Mouse (Mus musculus) T-helper 17 cell (primary cell): ENCODE measurements around the gene Prpsap1.

ENCODE experiments used
- in situ Hi-C, 2 experiments: fragments of 300-600 bp; cut with MboI, MseI; formaldehyde crosslinking; loops; 1 replicate in 1 of 2; 2 replicates in 1 of 2; pipeline ENCODE4 v1.15.1; 2025; ENCODE audit warnings: high pct_unique_total_duplicates in 2 of 2

Prpsap1 gene

DNA sequence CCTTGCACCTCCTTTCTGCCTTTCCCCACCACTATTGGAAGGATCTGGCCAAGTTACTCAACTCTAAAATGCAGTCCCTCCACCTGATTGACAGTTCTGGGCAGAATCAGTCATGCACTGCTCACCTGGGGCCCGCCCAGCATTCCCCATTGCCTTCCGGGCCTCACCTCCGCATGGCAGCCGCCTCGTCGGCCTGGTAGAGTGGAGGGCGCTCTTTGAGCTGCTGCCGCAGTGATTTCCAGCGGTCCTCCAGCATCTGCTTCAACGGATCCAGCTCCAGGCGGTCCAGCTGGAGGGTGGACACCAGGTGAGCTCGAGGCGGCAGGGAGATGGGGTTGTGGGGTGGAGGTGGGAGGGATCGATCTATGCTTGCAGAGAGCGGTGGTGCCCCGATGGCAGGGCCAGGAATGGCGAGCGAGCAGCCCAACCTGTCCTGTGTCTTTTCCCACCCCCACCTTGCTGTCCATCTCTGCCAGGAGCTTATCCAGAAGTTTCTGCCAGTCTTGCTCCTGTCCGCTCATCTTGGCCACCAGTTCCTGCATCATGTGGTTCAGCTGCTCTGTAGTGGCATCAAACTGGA lies 47.6 kb downstream of the Prpsap1 start:
- in situ Hi-C loops: loop anchor here (5.0 to 25.0 kb wide), 5 partner anchors 74 to 866 kb away; no protein-coding TSS in a partner anchor

DNA sequence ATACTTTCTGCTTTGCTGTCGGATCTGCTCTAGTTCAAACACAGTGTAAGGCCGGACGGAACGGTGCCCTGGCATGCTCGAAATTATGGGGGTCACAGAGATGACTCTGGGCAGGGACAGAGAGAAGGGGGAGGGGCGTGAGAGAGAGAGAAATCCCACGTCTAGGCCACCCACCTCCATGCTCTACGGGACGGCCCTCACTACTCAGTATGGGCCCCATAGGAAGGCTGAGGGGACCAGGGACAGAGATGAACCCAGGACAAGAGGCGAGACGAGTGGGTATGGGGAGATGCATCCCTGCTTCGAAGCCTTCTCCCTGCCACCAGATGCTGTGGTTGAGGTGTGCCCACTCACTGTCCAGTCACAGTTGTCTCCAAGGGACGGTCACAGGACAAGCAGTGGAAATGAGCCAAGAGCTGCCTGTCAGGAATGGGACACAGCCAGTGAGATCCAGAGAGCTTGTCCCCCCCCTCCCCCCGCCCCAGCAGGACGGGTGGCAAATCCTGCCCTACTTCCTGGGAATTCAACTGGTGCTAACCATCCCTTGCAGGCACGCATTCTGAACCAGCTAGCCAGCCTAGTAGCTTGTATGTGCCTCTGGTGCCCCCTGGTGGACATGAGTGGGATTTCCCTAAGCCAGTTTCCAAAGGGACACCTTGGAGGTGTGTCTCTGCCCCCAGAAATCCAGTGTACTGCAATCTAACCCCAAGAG lies 48.2 kb downstream of the Prpsap1 start:
- in situ Hi-C loops: loop anchor here (5.0 to 25.0 kb wide), 5 partner anchors 73 to 867 kb away; no protein-coding TSS in a partner anchor

DNA sequence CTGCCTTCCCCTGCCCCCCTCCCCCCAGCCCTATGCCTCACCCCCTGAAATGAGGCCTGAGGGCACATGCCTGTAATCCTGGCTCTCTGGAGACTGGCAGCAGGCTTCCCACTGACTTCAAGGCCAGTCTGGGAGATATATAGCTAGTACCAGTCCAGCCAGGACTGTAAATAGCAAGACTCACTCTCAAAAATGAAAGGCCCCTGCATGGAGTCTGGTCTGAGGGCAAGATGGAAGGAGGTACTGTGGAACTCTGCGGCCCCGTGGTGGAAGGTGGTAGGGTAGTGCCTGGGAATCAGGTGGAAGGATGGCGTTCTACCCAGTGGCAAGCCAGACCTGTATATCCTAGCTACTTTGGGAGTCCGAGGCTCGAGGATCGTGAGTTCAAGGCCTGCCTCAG lies 50.1 kb downstream of the Prpsap1 start:
- in situ Hi-C loops: loop anchor here in 1 of 2 experiments (5.0 to 25.0 kb wide), 2 partner anchors 47 to 868 kb away; no protein-coding TSS in a partner anchor

DNA sequence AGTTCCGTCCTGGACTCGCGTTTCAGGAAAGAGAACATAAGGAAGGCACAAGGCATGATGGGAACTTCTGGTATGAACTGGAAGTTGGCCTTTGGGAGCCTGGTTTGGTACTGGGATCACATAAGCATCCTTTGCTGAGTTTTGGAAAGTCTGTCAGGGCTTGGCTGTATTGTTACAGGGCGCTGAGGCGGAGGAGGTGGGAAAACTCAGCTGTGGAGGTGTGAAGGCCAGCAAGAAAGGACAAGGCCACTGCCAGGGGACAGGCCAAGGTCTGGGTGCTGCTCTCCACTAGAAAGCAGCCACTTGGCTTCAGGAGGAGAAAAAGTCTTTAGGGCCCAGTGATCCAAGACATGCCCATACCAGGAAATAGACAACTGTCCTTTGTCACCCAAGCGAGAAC lies 50.7 kb downstream of the Prpsap1 start:
- in situ Hi-C loops: loop anchor here in 1 of 2 experiments (5.0 to 25.0 kb wide), 2 partner anchors 46 to 869 kb away; no protein-coding TSS in a partner anchor

DNA sequence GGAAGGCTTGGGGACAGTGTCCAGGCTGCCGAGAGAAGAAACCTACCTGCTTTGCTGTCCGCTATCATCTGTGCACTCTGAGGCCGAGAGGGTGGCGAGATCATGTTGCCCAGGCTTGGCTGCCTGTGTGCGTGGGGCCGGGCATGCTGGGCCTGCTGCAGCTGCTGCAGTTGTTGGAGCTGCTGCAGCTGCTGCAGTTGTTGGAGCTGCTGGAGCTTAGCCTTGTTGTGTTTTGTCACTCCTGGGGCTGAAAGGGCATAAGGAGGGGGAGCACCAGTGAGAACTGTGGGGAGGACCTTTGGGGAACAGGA lies 51.2 kb downstream of the Prpsap1 start:
- in situ Hi-C loops: loop anchor here in 1 of 2 experiments (5.0 to 25.0 kb wide), 2 partner anchors 46 to 869 kb away; no protein-coding TSS in a partner anchor

DNA sequence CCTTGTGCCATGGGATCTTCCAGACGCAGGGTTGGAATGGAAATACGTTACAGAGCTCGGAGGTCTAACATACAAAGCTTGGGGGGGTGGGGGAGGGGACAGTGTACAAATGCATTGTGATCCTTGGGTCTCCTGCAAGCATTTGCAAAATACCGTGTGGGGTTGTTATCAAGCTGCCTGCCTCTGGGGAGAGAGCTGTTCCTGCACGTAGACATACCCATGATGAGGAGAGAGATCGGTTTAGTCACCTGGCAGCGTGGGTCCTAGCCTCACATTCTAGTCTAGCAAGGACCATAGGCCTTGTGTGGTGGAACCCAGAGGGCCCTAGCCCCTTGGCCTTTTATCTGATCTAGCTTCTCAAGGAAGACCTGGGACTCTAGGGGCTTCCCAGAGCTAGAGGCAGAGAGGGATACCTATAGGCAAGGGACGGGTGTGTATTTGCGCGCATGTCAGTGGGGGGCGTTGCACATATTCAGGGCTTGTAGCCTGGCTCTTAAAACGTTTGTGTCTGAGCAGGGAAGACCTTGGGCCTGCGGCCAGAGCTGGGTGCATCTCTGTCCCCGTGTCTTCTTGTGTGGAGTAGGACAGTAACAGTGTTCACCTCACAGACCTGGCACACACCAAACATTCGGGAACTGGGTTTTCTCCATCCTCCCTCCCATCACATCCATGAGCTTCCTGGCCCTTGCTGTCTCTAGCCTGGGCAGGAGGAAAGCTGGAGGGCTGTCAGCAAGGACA lies 51.7 kb downstream of the Prpsap1 start:
- in situ Hi-C loops: loop anchor here in 1 of 2 experiments (5.0 to 25.0 kb wide), 2 partner anchors 45 to 870 kb away; no protein-coding TSS in a partner anchor

DNA sequence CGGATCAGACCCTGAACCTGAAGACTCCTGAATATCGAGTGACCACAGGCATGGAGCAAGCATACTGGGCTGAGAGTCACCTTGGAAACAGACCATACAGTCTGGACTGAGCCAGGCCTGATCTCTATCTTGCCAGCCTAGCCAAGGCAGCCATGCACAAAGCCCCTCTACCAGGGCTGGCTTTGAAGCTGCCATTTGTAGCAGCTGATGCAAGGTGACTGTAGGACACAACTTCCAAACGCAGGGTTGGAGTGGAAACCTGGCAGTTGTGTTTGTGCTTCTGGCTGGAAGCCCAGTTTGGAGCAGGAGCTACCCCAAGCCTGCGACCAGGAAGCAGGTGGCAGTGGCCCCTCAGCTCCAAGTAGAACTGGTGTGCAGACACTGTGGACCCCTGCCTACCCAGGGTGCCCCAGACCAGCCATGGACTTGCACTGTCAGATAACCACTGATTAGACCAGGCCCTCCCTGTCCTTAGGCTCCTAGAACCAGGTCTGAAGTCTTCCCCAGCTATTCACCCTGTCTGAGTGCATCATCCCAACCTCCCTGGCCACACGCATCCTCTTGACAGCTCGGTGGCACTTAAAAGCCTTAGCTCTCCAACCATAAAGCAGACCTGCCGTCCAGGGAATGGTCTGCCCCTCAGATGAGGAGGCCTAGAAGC lies 53.5 kb downstream of the Prpsap1 start:
- in situ Hi-C loops: loop anchor here in 1 of 2 experiments (5.0 to 25.0 kb wide), 2 partner anchors 43 to 872 kb away; no protein-coding TSS in a partner anchor

DNA sequence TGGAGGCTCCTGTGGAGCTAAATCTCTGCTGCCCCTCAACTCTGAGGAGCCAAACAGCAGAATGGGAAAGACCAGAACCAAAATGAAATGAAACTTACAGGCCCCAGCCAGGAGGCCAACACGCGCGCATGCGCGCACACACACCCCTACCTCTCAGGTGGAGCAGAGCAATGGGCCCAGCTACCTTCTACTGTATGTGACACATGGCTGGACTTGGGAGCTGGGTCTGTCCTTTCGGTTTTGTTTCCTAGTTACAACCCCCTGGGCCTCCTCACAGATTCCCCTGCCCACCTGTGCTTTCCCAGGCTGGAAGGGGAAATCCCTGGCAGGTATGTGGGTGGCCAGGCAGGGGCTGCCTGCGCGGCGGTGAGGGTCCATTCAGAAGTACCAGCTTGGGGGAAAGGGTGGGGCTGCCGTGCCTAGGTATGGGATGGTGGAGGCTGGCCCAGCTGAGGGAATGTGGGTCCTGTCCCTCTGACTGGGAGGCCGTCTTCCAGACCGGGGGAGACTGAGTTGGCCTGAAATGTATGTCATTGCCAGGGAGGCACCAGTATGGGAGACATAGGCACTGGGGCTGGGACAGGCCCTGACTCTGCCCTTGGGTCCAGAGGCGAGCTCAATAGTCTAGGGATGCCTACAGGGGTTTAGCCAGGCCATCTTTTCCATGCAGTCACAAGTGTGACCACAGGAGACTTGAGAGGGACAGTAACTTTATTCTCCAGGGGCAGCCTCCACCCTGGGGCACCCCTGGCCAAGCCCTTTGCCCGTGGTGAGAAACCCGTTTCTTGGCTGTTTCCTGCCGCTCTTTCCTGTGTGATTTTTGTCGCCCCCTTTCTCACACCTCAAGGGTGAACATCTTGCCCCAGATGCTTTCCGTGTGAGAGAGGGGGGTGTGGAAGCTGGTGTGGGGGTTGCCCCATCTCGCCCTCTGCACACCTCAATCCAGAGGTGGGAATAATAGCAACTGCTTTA lies 54.4 kb downstream of the Prpsap1 start:
- in situ Hi-C loops: loop anchor here in 1 of 2 experiments (5.0 to 25.0 kb wide), 2 partner anchors 42 to 873 kb away; no protein-coding TSS in a partner anchor

DNA sequence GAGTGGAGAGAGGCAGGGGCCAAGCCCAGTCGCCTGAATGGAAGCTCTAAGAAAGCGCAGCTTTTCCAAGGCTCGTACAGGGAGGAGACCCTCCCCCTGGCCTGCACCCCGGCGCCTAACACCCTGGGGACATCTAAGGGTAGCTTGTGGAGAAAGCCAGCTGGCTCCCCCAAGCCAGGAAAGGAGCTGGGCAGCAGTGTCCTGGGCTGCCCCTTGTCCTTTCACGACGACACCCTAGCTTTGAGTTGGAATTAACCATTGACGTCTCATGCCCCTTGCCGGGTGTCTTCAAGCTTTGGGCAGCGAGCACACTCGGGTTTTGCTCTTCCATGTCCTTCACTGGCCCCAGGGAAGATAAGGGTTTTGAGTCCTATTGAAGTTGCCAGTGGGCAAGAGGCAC lies 56.5 kb downstream of the Prpsap1 start:
- in situ Hi-C loops: loop anchor here in 1 of 2 experiments (25.0 kb wide), 1 partner anchor 875 kb away; no protein-coding TSS in a partner anchor

DNA sequence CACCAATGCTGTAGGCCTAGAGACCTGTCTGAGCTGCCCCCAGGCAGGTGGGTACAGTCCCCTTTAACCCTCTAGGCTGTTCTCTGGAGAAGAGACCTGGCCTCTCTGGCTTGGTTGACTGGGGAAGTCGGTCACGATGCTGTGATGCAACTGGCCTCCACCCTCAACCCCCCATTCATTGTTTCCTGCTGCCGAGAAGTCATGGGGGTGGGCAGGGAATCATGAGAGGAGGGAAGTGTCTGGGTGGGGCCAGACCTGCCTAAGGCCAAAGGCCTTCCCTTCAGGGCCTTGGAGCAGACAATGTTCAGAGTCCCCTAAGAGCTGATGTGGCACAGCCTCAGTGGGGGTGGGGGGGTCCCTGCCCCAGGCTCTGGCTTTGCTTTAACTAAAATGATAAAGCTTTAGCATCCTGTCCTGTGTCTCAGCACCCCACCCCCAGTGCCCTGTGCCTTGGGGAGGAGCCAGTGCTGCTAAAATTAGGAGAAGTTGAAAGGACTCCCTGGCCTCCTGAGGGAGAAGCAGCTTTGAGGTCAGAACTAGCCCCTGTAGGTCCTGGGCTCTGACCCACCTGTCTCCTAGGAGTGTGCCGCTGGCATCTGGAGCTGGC lies 57.2 kb downstream of the Prpsap1 start:
- in situ Hi-C loops: loop anchor here in 1 of 2 experiments (25.0 kb wide), 1 partner anchor 875 kb away; no protein-coding TSS in a partner anchor

DNA sequence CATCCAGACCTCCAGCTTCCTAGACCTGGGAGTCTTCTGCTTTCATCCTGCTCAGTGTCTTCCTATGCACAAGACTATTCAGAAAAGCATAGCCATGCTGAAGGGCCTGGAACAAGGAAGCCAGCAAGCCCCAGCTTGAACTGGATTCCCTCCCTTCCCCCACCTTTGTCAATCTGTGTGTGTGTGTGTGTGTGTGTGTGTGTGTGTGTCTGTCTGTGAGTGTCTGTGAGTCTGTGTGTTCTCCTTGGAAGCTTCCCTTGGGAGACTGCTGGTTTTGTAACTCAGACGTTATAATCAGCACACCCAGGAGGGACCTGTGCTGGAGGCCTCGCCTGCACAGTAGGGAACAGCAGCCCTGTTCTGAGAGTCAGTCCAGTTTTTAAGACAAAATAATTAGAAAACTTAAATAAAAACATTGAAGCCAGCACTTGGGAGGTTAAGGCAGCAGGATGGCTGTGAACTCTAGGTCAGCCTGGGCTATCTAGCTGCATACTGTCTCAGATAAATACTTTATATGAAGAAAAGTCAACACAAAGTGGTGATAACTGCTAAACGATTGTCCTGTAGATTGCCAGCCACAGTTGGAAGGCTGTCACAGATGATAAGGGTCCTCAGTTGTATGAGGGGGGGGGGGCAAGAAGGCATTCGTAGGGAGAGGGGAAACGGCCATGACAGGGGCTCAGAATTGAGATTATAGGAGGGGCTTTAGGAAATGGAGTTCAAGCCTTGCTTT lies 57.8 kb downstream of the Prpsap1 start:
- in situ Hi-C loops: loop anchor here in 1 of 2 experiments (25.0 kb wide), 1 partner anchor 876 kb away; no protein-coding TSS in a partner anchor

DNA sequence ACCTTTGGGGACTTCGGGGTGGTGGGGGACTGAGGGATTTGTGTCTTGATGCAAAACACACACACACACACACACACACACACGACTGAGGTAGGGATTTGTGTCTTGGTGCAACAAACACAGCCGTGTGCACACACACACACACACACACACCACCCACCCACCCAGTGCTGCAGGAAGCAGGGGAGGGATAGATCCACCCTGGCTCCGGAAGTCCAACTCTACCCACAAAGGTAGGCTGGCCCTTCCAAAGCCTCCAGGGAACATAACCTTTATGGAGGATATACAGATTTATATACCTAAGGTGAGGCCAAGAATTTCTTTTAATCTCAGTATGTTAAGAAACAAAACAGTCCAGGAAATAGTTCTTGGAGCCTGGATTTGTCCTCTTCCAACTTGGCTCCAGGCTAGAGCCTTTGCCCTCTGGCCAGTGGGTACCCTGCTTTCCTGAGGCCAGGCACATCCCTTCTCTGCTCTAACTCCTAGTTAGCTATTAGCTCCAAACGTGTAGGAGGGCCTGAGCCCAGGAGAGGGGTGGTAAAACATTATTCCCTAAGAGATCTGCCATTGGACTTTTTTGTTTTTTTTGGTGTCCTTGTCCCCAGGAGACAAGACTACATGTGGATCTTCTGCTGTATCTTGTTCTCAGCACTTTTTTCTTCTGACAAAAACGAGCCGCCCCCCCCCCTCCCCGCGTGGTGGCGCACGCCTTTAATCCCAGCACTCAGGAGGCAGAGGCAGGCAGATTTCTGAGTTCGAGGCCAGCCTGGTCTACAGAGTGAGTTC lies 58.8 kb downstream of the Prpsap1 start:
- in situ Hi-C loops: loop anchor here in 1 of 2 experiments (25.0 kb wide), 1 partner anchor 877 kb away; no protein-coding TSS in a partner anchor

DNA sequence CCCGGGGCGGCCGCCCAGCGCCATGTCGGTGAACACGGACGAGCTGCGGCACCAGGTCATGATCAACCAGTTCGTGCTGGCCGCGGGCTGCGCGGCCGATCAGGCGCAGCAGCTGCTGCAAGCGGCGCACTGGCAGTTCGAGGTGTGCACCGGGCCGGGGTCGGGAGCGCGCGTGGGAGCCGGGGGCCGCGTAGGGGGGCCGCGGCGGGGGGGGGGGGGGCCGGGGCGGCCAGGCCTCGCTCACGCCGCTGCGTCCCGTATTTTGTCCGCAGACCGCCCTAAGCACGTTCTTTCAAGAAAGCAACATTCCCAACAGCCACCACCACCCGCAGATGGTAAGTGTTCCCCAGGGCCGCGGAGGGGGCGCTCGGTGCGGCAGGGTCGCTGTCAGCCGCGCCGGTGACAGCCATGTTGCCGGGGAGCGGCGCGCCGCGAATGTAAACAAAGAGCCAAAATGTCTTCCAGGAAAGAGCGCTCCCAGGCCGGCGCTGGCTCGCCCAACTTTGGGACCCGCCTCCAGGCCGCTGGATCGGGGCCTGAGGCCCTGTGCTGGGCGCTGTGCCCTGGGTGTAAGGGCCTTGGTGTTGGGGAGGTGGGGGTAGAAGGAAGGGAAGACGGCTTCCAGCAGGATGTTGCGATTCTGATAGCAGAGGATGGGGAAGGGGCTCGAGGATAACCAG lies 59.6 kb downstream of the Prpsap1 start:
- in situ Hi-C loops: loop anchor here in 1 of 2 experiments (25.0 kb wide), 1 partner anchor 878 kb away; no protein-coding TSS in a partner anchor

DNA sequence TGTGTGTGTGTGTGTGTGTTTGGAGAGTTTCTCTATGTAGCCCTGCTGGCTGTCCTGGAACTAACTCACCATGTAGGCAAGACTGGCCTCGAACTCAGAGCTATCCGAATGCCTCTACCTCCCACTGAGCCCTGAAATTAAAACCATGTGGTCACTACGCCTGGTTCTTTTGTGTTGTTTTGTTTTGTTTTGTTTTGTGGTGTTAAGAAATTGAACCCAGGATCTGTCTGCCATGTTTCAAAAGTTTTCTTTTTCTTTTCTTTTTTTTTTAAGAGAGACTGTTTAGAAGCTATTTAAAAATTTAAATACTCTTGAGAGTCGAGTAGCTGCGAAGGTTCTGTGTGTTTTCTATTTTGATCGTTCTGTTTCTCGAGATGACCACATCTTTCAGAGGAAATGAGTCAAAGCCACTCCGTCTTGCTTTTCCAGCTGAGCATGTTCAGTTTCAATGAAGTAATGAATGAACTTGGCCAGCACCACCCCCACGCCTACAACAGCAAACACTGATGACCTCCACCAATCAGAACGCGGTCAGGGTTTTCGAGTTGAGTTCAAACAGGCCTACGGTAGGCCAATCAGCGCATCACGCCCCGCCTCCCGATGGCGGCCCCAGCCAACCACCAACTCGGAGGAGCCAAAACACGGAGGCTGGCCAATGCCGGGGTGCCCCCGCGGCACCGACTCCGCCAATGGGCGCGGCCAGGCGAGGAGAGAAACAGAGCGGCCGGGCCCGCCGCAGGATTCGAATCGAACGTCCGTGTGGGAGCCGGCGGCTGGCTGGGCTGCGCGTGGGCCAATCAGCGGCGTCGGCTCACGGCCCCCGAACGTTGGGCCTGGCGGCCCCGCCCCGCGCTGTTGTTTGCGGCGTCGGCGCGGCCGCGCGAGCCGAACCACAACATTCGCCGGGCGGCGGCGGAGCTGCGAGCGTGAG lies 60.4 kb downstream of the Prpsap1 start, which contains the start of gene Ubald2:
Gene Ubald2, plus strand, starts transcription at position 739 of the 931 bp plus-strand sequence.
- in situ Hi-C loops: loop anchor here in 1 of 2 experiments (25.0 kb wide), 1 partner anchor 879 kb away; no protein-coding TSS in a partner anchor

DNA sequence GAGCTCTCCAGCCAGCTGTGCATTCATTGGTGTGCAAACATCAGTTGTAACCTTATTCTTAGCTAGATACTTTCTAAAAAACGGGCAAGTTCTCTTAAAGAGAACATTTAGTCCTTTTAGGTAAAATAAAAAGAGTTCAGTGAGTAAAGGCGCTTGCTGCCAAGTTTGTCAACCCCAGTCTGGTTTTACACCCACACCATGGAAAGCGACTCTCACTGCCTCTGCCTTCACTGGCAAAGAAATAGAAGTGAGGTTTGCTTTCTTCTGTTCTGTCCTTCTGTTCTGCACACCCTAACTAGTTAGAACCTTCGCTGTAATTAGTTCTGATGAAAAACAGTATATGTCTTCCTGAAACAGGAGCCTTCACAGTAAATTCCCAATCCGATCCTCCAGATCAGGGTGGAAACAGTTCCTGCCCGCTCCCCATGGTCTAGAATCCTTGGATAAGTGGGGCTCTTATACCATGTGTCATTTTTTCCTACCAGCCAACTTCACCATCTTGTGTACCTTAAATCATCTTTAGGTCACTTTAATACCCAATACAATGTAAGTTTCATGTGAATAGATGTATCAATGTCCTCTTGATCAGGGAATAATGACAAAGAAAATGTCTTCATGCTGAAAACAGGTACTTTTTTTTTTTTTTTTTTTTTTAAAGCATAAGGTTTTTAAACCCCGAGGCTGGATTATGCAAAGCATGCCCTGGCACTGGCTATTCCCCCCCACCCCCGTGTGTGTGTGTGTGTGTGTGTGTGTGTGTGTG lies 61.2 kb downstream of the Prpsap1 start:
- in situ Hi-C loops: loop anchor here in 1 of 2 experiments (25.0 kb wide), 1 partner anchor 880 kb away; no protein-coding TSS in a partner anchor
